Mouse (Mus musculus) intestine, embryonic 14.5 days (tissue): ENCODE measurements at regions not wholly inside any gene's neighbourhood (a gene's known extent, or its start where the extent isn't known, plus 50 kb on each side); places are given as distances from the start of the nearest gene placed in this dataset.

ENCODE experiments used
- ATAC-seq: fragments of 200-750 bp; cut with Nextera tagmentation; replicated peaks from 2 replicates; pipeline ENCODE4 v1.8.0; 2017; ENCODE audit warnings: low read depth, moderate number of reproducible peaks, moderate TSS enrichment, moderate library complexity; ENCODE audit not compliant: low FRiP score, low TSS enrichment
- DNase-seq: peaks from one replicate; pipeline ENCODE4 v3.0.0-alpha.2; 2018; ENCODE audit warnings: low spot score
- H3K27ac ChIP-seq: fragments of 300-500 bp; sonication (generic); 2 replicates; pipeline ENCODE4 v1.5.1; 2014; ENCODE audit warnings: low read depth, mild to moderate bottlenecking, control low read depth
- H3K27me3 ChIP-seq: fragments of 300-500 bp; sonication (generic); replicated peaks from 2 replicates; pipeline ENCODE4 v1.6.1; 2014; ENCODE audit warnings: low read length, control low read depth; ENCODE audit not compliant: control insufficient read depth, insufficient read depth
- H3K36me3 ChIP-seq: fragments of 300-500 bp; sonication (generic); 2 replicates; pipeline ENCODE4 v1.6.1; 2014; ENCODE audit warnings: low read length, control low read depth; ENCODE audit not compliant: control insufficient read depth, insufficient read depth
- H3K4me1 ChIP-seq: fragments of 300-500 bp; sonication (generic); replicated peaks from 2 replicates; pipeline ENCODE4 v1.6.1; 2014; ENCODE audit warnings: low read length, control low read depth, mixed read lengths; ENCODE audit not compliant: control insufficient read depth, insufficient read depth
- H3K4me2 ChIP-seq: fragments of 300-500 bp; sonication (generic); 2 replicates; pipeline ENCODE4 v1.6.1; 2014; ENCODE audit warnings: low read length
- H3K4me3 ChIP-seq: fragments of 300-500 bp; sonication (generic); 2 replicates; pipeline ENCODE4 v1.5.1; 2014; ENCODE audit warnings: low read depth, low read length, control low read depth, mixed read lengths
- H3K9ac ChIP-seq: fragments of 300-500 bp; sonication (generic); 2 replicates; pipeline ENCODE4 v1.6.1; 2014; ENCODE audit warnings: mild to moderate bottlenecking, low read length
- H3K9me3 ChIP-seq: fragments of 300-500 bp; sonication (generic); 2 replicates; pipeline ENCODE4 v1.6.1; 2016; ENCODE audit warnings: low read length, control low read depth; ENCODE audit not compliant: control insufficient read depth
- WGBS: fragments of 180-500 bp; shearing (Covaris S2); extraction: QIAGEN DNeasy Blood & Tissue Kit; methylation state at CpG from one replicate; pipeline ENCODE4 v1.1.7; 2014; 5-methylcytosine and 5-hydroxymethylcytosine counted together

DNA sequence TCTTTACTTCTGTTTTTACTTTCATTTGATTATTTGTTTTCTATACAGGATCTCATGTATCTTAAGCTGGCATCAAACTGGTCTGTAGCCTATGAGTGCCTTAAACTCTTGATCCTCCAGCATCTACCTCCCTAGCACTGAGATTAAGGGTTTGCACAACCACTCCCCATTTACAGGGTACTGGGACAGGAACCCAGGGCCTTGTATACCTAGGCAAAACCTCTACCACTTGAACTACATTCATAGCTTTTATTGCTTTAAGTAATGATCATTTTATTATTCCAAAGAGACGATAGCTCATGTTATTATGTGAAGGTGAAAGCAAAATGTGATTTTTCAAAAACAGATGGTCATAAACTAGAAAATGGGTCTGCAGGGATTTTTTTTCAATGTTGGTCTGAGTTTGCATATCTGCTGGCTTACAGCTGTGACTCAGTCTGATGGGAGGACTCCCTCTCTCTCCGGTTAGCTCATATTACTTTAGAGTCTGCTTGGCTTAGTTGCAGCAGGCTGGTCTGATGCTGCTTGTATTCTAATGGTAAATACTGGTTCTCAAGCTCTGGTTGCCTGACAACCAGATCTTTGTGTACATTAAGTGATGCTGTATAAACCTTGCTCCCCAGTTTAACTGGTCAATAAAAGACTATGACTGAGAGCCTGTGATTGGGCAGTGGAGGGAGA is 735.5 kb downstream of the Tmem132b start:
- 57% methylated on average over 2 of the region's 2 CpGs for WGBS
- no peak for ATAC-seq
- no peak for DNase-seq
- H3K36me3 ChIP-seq, result no peaks in the 10 kb centered on the region
- no peaks in the 10 kb centered on the region for H3K27me3 ChIP-seq
- no peaks in the 10 kb centered on the region for H3K9me3 ChIP-seq
- no peaks in the 10 kb centered on the region for H3K4me1 ChIP-seq
- H3K27ac ChIP-seq, result no peak overlapping the region
- H3K4me2 ChIP-seq, result no peak overlapping the region
- H3K4me3 ChIP-seq, result no peak overlapping the region
- no peak overlapping the region for H3K9ac ChIP-seq

DNA sequence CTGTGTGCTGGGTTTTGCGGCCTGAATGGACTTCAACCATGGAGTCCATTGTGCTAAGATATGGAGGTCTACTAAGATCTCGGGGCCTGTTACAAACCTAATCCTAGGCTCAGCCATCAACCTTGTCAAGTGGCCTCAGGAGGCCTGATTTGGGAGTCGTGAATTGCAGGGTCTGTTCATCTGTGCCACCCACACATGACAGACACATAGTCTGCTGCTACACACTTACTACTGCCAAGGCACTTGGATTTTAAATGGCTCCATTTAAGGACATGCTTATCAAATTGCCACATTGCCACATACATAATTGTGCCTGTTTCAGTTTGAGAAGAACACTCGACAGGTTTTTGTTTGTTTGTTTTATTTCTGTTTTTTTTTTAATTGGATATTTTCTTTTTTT is 737.0 kb downstream of the Tmem132b start:
- no peak overlapping the region for H3K4me2 ChIP-seq
- H3K36me3 ChIP-seq, result no peaks in the 10 kb centered on the region
- no peaks in the 10 kb centered on the region for H3K27me3 ChIP-seq
- H3K27ac ChIP-seq, result no peak overlapping the region
- WGBS, result 87% methylated on average over 4 of the region's 4 CpGs
- no peak overlapping the region for H3K4me3 ChIP-seq
- DNase-seq (no peak), ATAC-seq (no peak)
- H3K9me3 ChIP-seq, result no peaks in the 10 kb centered on the region
- no peak overlapping the region for H3K9ac ChIP-seq
- no peaks in the 10 kb centered on the region for H3K4me1 ChIP-seq

DNA sequence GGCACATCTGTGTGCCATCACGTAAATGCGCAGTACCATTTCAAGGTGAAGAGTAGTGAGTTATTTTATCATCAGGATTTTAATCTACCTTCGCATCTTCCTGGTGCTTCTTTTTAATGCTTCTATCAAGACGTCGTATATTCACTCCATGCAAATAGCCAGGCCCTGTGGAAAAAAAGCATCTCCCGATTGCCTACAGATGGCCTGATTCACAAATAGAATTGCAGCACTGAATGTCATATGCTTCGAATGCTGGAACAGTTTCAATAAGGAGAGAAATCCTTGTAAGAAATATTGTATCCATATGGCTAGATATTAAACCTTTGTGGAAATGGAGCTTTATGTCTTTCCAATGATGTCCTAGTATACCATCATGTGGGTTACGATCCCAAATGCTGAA is 742.7 kb downstream of the Tmem132b start:
- Histone ChIP-seq H3K27me3 (no peaks in the 10 kb centered on the region), H3K27ac (no peak overlapping the region), H3K36me3 (no peaks in the 10 kb centered on the region), H3K4me2 (no peak overlapping the region), H3K4me1 (no peaks in the 10 kb centered on the region), H3K4me3 (no peak overlapping the region), H3K9ac (no peak overlapping the region), H3K9me3 (no peaks in the 10 kb centered on the region)
- 91% methylated on average over 8 of the region's 8 CpGs for WGBS
- no peak for ATAC-seq
- no peak for DNase-seq

DNA sequence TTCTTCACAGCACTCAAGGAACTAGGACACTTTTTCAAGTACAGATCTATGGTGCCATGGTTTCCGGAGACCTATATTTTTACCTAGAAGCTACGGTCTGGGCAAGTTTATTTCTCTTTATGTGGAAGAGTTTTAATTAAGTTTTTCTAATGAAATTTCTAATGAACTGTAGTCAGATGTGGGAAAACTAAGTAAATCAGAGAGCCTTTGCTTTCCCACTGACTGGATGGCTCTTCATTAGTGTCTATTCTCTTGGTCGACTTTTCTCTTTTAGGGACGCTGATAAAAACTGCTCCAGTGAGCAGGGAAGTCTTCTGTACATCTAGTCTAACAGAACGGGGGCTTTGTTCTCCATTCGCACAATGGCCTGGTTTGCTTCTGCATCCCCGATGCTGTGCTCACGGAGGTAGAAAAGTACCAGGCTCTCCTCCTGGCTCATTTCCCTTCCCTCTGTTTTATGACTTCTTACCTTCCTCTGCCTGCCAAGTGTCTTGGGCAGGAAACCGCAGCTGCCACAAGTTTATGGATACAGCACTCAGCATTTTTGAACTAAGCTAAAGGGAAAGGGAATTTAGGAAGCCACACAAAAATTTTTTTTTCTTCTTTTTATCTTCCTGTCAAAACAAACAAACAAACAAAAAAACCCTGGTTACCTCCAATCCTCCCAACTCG is 749.6 kb downstream of the Tmem132b start:
- Histone ChIP-seq H3K27me3 (no peaks in the 10 kb centered on the region), H3K4me2 (no peak overlapping the region), H3K9me3 (no peaks in the 10 kb centered on the region), H3K27ac (no peak overlapping the region), H3K9ac (no peak overlapping the region), H3K4me3 (no peak overlapping the region), H3K4me1 (no peaks in the 10 kb centered on the region), H3K36me3 (no peaks in the 10 kb centered on the region)
- 28% methylated on average over 10 of the region's 10 CpGs for WGBS
- DNase-seq (no peak), ATAC-seq (no peak)

DNA sequence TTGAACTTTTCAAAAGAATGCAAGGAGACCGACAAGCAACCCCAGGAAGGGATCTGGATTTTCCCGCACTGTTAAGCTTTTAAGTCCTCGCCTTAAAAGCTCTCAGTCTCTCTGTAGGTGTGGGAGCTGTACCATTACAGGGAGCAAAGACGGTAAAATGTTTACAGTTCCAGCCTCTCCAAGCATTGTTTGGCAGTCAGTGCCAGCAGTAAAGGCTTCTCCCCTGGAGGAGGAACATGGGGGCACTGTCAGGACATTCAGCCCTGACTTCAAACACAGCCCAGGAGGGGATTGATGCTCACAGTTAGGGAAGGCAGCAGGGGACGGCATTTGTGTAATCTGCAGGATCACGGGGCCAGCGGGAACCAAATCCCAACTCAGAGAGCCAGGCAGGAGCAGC is 750.2 kb downstream of the Tmem132b start:
- WGBS, result 4% methylated on average over 7 of the region's 7 CpGs
- ATAC-seq (no peak), DNase-seq (peak; percentile 53)
- H3K27me3 ChIP-seq, result no peaks in the 10 kb centered on the region
- H3K4me3 ChIP-seq, result no peak overlapping the region
- H3K9me3 ChIP-seq, result no peaks in the 10 kb centered on the region
- H3K4me1 ChIP-seq, result no peaks in the 10 kb centered on the region
- H3K36me3 ChIP-seq, result no peaks in the 10 kb centered on the region
- H3K4me2 ChIP-seq, result no peak overlapping the region
- no peak overlapping the region for H3K9ac ChIP-seq
- no peak overlapping the region for H3K27ac ChIP-seq

DNA sequence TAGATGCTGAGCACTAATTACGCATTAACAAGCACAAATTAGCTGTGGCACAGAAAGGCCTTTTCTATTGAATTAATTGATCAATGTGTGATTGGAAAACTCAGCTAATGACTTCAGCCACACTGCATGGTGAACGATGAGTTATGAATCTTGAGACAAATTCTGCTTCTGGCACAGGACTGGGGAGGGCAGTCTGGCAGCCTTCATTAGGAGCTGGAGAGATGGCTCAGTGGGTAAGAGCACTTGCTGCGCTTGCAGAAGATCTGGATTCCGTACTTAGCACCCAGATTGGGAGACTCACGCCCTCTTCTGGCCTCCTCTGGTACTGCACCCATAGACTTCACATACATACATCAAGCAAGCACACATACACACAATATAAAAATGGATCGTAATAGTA is 793.3 kb downstream of the Tmem132b start:
- H3K4me2 ChIP-seq, result no peak overlapping the region
- no peak for DNase-seq
- no peak overlapping the region for H3K4me3 ChIP-seq
- H3K27ac ChIP-seq, result no peak overlapping the region
- H3K27me3 ChIP-seq, result no peaks in the 10 kb centered on the region
- no peaks in the 10 kb centered on the region for H3K4me1 ChIP-seq
- no peaks in the 10 kb centered on the region for H3K9me3 ChIP-seq
- no peaks in the 10 kb centered on the region for H3K36me3 ChIP-seq
- ATAC-seq, result no peak
- WGBS, result 82% methylated on average over 6 of the region's 6 CpGs
- H3K9ac ChIP-seq, result no peak overlapping the region

DNA sequence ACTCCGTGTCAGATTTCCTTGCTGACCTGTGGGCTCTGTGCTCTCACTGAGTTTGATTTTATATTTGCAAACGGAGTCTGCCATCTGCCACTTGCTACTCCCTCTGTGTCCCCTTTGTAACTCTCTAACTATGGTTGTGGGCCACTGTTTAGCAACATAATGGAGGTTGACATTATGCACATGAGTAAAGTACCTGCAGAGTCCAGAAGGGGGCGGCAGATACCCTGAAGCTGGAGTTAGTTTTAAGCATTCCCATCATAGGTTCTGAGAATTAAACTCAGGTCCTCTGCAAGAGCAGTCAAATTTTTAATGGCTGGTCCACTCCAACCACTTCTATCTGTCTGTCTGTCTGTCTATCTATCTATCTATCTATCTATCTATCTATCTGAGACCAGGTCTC is 796.7 kb downstream of the Tmem132b start:
- DNase-seq, result no peak
- no peak for ATAC-seq
- H3K9ac ChIP-seq, result no peak overlapping the region
- H3K9me3 ChIP-seq, result no peaks in the 10 kb centered on the region
- no peak overlapping the region for H3K4me2 ChIP-seq
- no peaks in the 10 kb centered on the region for H3K27me3 ChIP-seq
- WGBS, result 37% methylated on average over 3 of the region's 3 CpGs
- no peak overlapping the region for H3K4me3 ChIP-seq
- H3K36me3 ChIP-seq, result no peaks in the 10 kb centered on the region
- H3K27ac ChIP-seq, result no peak overlapping the region
- no peaks in the 10 kb centered on the region for H3K4me1 ChIP-seq

DNA sequence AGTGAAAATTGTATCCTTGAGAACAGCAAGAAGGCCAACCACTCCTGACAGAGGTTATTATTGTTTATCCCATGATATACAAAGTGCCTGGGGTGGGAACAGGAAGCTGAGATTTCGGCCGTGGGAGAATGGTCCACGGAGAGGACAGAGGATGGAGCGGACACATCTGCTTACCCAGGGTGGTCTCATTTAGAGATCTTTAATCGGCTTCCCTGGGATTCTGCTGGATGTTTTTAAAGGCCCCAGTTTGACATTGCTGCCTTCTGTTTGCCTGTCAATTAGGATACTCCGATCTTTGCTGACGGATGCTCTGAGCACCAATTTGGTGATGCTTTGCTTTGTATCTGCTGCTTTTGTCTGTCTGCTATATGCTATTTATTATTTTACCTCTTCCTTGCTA is 803.5 kb downstream of the Tmem132b start:
- no peak overlapping the region for H3K4me2 ChIP-seq
- H3K27me3 ChIP-seq, result no peaks in the 10 kb centered on the region
- no peaks in the 10 kb centered on the region for H3K4me1 ChIP-seq
- WGBS, result 53% methylated on average over 7 of the region's 7 CpGs
- ATAC-seq (no peak), DNase-seq (no peak)
- no peaks in the 10 kb centered on the region for H3K36me3 ChIP-seq
- H3K4me3 ChIP-seq, result no peak overlapping the region
- H3K9me3 ChIP-seq, result no peaks in the 10 kb centered on the region
- no peak overlapping the region for H3K27ac ChIP-seq
- no peak overlapping the region for H3K9ac ChIP-seq
